Mouse (Mus musculus) left cerebral cortex, adult 11 months (tissue): ENCODE results near the gene Nphs2.
"Not testable (repeated sequence)": the region's sequence is repeated elsewhere in the genome, so short reads cannot be mapped to it uniquely, and the experiment has no call there.

Experiments used
- DNase-seq: peaks from one replicate; pipeline ENCODE4 v3.0.0; 2022; ENCODE audit warnings: low spot score

Gene Nphs2

GRCm38 (mm10) chr1:156310630-156311029 lies at the start of gene Nphs2:
Gene Nphs2, plus strand, starts transcription at chr1:156310727.
- DNase-seq: no peak

GRCm38 (mm10) chr1:156263352-156263751 lies 47.2 kb upstream of the Nphs2 start:
- peak; percentile 32 for DNase-seq

GRCm38 (mm10) chr1:156263946-156264345 lies 46.6 kb upstream of the Nphs2 start:
- no peak for DNase-seq

GRCm38 (mm10) chr1:156268546-156268945 lies 42.0 kb upstream of the Nphs2 start:
- not testable (repeated sequence) for DNase-seq

GRCm38 (mm10) chr1:156270471-156270870 lies 40.1 kb upstream of the Nphs2 start:
- DNase-seq: no peak

DNA sequence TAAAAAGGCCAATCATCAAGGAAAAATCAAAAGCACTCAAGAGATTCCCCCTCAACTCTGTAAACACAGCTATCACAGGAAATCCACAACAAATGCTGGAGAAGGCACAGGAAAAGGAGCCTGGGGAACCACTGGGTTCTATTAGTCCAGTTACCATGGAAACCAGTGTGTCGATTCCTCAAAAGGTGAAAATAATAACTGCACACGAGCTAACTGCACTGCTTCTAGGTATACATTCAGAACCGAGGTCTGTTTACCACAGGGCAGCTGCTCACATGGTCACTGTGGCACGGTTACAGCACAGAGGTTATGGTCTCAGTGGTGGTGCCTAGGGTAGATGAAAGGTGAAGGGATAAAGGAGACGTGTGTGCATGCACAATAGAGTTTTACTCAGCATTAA lies 38.9 kb upstream of the Nphs2 start:
- DNase-seq: no peak

- no peak for DNase-seq
These were observed 36.9 kb upstream of the Nphs2 start for GRCm38 (mm10) chr1:156273647-156274046.

- DNase-seq: no peak
These were observed 30.4 kb upstream of the Nphs2 start for GRCm38 (mm10) chr1:156280131-156280530.

- DNase-seq: no peak
These were observed 26.3 kb upstream of the Nphs2 start for GRCm38 (mm10) chr1:156284207-156284606.

DNA sequence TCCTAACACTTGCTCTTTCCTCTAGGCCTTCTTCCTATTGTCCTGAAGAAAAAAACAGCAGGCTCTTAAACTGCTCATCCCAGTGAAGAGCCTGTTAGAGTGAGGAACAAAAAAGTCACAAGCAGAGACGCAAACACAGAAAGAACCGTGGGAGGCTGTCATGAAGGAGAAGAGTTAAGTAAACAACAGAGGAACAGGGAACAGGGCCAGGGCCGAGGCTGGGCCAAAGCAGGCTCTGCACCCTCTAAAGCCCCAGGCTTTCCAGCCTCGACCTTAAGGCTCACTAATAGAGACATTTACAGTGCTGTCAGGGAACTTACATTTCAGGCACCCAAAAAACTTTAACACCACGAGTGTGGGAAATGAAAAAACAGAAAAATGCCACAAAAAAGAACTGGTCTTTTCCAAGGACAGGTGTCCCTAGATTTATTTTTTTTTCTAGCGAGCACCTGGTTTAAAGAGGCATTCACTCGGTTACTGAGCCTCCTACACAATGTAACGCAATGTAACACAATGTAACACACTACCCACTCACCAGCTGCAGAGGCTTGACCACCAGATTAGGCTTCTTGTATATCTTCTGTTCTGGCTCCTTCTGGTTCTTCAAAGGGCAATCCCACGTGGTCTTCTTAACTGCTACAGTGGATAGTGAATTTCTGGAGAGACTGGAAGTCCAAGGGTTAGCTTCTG lies 25.5 kb upstream of the Nphs2 start:
- DNase-seq: peak; percentile 14

DNA sequence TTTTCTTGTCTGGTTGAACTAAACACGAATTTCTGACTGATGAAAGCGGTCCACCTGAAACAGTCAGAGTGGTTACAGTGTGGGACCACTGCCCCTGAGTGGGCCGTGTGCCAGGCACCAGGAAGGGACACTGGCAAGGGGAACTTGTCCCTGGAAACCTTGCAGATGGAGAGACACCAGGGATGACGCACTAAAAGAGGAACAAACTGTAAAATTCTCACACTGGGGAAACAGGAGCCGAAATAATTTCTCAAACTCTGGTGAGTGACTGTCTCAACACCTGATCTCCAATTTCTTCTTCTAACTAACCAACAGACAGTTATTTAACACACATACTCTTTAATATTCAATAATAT lies 25.0 kb upstream of the Nphs2 start:
- no peak for DNase-seq

DNA sequence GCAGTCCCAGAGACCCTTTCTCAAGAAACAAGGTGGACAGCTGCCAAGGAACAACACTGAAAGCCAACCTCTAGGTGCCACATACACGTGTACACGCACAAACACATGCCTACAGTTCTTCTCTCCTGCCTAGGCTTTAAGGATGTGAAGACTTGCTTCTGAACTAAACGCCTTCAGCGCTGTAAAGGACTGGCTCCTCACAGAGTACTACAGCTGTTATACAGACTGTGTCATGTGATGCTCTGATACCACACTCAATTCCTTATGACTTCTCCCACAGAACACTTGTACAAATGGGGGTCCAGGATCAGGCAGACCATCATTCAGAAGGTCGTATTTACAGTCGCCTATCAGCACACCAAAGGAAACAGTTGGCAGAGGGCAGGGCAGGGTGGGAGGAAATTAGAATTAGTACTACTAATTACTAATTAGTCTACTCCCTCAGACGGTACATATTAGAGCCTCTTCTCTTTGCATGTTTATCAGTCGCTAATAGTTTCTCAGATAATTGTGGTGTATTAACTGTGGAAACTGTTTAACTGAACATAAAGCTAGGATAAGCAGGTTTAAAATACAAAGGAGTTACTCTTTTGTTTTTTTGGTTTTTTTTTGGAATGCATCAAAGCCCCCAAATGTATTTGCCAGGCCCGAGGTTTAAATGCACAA lies 21.8 kb upstream of the Nphs2 start:
- DNase-seq: no peak

GRCm38 (mm10) chr1:156289222-156289587 lies 21.3 kb upstream of the Nphs2 start:
- DNase-seq: not testable (repeated sequence)

DNA sequence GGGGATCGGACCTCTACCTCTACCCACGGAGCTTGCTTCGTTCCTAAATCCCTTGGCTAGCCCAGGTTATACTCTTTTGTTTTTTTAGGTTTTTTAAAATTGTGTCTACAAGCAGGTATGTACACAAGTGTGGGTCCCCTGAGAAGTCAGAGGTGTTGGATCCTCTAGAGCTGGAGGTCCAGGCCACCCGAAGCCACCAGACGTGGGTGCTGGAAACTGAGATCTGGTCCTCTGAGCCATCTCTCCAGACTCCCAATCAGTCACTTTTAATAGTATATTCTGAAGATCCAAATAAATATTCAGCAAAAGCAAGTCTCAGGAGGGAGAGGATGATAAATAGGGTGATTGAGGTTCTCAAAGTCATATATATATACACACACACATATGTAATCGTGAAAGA lies 20.5 kb upstream of the Nphs2 start:
- DNase-seq: no peak

DNA sequence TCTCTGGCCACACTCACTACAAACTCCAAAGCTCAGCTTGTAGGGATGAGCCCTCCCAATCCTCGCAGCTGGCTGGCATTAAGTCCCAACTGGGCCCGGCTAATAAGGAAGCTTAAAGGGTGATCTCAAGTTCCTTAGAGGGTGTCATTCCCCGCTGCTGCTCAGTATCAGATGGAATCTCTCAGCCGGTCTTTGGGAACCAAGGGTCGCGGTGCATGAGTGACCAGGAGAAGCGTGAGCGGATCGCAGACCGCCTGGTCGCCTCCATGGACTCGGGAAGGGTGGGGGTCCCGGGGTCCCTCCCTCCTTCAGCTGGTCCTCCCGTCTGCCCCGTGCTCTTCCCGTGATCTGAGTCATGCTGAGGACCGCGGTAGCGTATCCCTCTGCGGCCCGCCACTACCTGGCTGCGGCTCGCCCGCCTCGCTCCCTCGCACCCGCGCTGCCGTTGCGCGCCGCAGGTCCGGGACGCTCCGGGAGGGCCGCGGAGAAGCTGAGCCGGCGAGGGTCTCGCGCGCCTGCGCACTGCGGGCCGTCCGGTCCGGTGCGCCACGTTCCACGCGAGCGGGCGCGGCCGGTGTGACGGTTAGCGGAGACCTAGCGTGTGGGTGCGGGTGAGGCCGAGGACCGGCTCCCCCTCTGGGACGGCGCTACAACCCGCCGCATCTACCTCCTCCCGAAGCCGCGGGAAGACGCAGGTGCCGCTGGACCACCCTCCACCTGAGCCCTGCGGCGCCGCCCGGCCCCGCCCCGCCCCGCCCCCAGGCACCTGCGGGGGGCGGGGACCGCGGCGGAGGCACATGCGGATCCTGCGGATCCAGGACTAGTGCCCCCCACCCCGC lies 7.4 kb upstream of the Nphs2 start, which contains the start of gene Tdrd5:
TSS of gene Tdrd5 (minus strand) at position 754 of the 839 bp plus-strand sequence.
- DNase-seq: no peak

DNA sequence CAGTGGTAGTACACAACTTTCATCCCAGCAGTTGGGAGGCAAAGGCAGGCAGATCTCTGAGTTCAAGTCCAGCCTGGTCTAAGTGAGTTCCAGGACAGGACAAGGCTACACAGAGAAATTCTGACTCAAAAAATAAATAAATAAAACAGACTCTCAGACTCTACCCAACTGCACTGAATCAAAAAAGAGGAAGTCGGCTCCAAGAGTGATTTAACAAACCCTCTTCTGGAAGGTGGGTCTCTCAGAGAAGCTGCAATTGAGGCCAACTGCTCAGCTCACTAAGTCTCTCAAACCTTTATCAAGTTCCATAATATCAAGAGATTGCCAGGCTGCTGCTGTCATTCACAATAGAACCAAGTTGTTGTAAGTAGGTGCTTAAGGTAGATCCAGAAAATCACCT lies 1.9 kb upstream of the Nphs2 start:
- DNase-seq: no peak

DNA sequence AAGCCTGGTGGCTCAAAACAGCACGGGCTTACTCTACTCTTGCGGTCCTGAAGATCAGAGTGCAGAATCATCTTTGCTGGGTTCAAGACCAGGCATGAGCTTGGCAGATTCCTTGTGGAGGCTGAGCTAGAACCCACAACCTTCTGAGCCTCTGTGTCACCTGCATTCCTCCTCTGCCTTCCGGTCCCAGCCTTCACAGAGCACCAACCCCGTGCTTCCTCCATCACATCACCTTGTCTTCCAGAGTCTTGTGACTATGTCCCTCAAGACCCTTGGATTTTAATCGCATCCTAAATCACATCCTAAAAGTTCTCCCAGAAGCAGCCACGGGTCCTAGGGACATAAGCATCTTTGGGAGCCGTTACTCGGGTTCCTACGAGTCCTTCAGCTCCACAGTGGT lies 12.6 kb downstream of the Nphs2 start:
- no peak for DNase-seq

DNA sequence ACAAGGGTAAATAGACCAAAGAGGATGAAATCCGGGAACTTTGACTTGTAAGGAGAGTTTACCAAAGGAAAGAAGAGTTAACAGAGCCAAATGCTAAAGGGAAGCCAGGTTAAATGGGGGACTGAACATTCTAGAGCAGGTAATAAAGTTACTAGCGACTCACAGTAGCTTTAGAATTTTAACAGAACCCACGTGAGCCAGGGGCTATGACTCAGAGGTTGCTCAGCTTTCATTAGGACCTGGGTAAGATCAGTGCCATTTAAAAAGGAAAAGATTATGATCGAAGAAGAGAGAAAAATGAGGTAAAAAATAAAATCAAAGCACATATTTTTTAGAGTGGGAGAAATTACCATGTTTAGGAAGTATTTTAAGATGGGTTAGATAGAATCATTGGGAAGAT lies 30.3 kb downstream of the Nphs2 start:
- DNase-seq: no peak

- DNase-seq: no peak
These were observed 33.9 kb downstream of the Nphs2 start for GRCm38 (mm10) chr1:156344433-156344832.

- no peak for DNase-seq
These were observed 35.1 kb downstream of the Nphs2 start for GRCm38 (mm10) chr1:156345633-156346032.

DNA sequence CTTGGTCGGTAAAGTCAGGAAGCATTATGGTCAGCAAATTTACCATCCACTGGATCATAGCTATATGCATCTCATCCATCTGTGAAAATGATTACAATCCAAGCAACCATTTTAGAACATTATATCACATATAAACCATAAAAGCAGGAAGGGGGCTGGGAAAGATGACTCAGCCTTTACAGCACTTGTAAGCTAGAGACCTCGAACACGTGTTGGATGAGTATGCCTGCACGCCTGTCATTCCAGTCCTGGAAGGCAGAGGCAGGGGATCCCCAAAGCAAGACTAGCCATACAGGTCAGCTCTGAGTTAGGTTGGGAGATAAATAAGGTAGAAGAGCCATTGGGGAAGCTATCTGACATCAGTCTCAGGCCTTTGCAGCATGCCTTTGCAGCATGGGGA lies 38.5 kb downstream of the Nphs2 start:
- no peak for DNase-seq

GRCm38 (mm10) chr1:156350441-156350840 lies 39.9 kb downstream of the Nphs2 start:
- DNase-seq: no peak

GRCm38 (mm10) chr1:156352466-156352865 lies 41.9 kb downstream of the Nphs2 start:
- DNase-seq: no peak
